Mouse (Mus musculus) liver, embryonic 11.5 days (tissue): Measurements from ENCODE around the gene Sephs1. TPM values are rescaled to one million over a fixed set of nuclear protein-coding genes. Genes with fewer than 3 reads are reported as not detected.

Experiments
- ATAC-seq: fragments of 200-750 bp; cut with Nextera tagmentation; replicated peaks from 2 replicates; pipeline ENCODE4 v1.8.0; 2017; ENCODE audit warnings: moderate number of reproducible peaks, mild to moderate bottlenecking, moderate TSS enrichment, moderate library complexity; ENCODE audit not compliant: low FRiP score
- DNase-seq: peaks from one replicate; pipeline ENCODE4 v3.0.0-alpha.2; 2017; ENCODE audit warnings: low spot score
- H3K27ac ChIP-seq: fragments of 300-500 bp; sonication (generic); 2 replicates; pipeline ENCODE4 v1.5.1; 2014; ENCODE audit warnings: mild to moderate bottlenecking, low read depth, low read length, control low read depth
- H3K27me3 ChIP-seq: fragments of 300-500 bp; sonication (generic); replicated peaks from 2 replicates; pipeline ENCODE4 v1.6.1; 2014; ENCODE audit warnings: low read length, mixed read lengths; ENCODE audit not compliant: control insufficient read depth, insufficient read depth
- H3K36me3 ChIP-seq: fragments of 300-500 bp; sonication (generic); 2 replicates; pipeline ENCODE4 v1.6.1; 2014; ENCODE audit warnings: mild to moderate bottlenecking, low read length, moderate library complexity, mixed read lengths; ENCODE audit not compliant: control insufficient read depth, insufficient read depth
- H3K4me1 ChIP-seq: fragments of 300-500 bp; sonication (generic); replicated peaks from 2 replicates; pipeline ENCODE4 v1.6.1; 2014; ENCODE audit warnings: low read length, mixed read lengths; ENCODE audit not compliant: control insufficient read depth, insufficient read depth
- H3K4me2 ChIP-seq: fragments of 300-500 bp; sonication (generic); 2 replicates; pipeline ENCODE4 v1.6.1; 2014; ENCODE audit warnings: mild to moderate bottlenecking, control low read depth, moderate library complexity
- H3K4me3 ChIP-seq: fragments of 300-500 bp; sonication (generic); 2 replicates; pipeline ENCODE4 v1.5.1; 2014; ENCODE audit warnings: low read depth, low read length, control low read depth
- H3K9ac ChIP-seq: fragments of 300-500 bp; sonication (generic); 2 replicates; pipeline ENCODE4 v1.6.1; 2014; ENCODE audit warnings: low read depth, low read length, control low read depth
- H3K9me3 ChIP-seq: fragments of 300-500 bp; sonication (generic); 2 replicates; pipeline ENCODE4 v1.6.1; 2016; ENCODE audit warnings: low read length, inconsistent platforms, mixed read lengths; ENCODE audit not compliant: control insufficient read depth
- WGBS: fragments of 180-500 bp; shearing (Covaris S2); extraction: QIAGEN DNeasy Blood & Tissue Kit; methylation state at CpG from one replicate; pipeline ENCODE4 v1.1.7; 2014; 5-methylcytosine and 5-hydroxymethylcytosine counted together
- polyA plus RNA-seq: library from polyadenylated mRNA; unstranded; fragments of >200 nt; fragmentation: Nextera tagmentation; extraction: Ambion mirVana; gene quantifications from 2 replicates; pipeline ENCODE4 v1.2.1, GENCODE M21; 2014

Gene Sephs1
- 65.3 and 71.2 TPM in 2 replicates for polyA plus RNA-seq

DNA sequence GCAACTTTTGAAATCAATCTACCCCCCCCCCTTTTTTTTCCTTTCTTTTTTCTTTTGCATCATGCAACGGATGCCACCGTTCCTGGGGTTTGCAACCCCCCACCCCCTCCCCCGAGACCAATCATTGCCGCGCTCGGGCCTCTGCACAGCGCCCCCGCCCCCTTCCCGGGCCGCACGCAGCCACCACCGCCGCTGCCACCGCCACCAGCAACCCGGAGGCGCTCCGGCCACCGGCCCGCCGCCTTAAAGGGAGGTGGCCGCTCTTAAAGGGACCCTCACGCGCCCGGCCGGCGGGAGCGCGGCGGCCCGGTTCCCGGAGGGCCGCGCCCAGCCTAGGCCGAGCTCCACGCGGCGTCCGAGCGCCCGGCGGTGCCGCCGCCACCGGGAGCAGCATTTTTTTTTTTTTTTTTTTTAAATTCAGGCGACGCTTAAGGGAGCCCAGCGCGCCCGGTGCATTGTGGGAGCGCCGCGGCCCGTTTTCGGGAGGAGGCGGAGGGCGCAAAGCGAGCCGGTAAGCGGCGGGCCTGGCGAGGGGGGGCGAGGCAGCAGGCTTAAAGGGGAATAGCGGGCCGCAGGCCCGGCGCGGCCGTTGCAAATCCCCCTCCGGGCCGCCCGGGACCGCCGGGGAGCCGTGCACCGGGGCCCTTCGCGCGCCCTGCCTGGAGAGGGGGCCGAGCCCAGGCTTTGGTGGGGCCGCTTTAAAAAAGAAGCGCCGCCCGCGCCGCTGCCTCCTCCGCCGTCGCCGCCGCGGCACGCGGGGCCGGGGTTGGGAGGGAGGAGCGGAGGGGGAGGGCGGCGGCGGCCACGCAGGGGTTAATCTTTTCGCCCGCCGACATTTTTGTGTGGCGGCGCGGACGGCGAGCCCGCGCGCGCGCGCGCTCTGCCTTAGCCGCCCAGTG is at the start of gene Sephs1:
Sephs1 (plus strand) TSS at position 215 of the 899 bp plus-strand sequence.
- Histone ChIP-seq H3K4me2 (peak within 1 kb of the TSS; percentile 87), H3K36me3 (peaks cover 7% of the 10 kb centered on the region), H3K27me3 (no peaks in the 10 kb centered on the region), H3K9ac (peak within 1 kb of the TSS; percentile 97), H3K27ac (peak within 1 kb of the TSS; percentile 94), H3K9me3 (no peaks in the 10 kb centered on the region), H3K4me1 (peaks cover 13% of the 10 kb centered on the region; the same call in 1 of the 2 replicates), H3K4me3 (peak within 1 kb of the TSS; percentile 89)
- DNase-seq (peak; percentile 87), ATAC-seq (peak; percentile 85)
- under 1% methylated on average over 92 of the region's 115 CpGs for WGBS

DNA sequence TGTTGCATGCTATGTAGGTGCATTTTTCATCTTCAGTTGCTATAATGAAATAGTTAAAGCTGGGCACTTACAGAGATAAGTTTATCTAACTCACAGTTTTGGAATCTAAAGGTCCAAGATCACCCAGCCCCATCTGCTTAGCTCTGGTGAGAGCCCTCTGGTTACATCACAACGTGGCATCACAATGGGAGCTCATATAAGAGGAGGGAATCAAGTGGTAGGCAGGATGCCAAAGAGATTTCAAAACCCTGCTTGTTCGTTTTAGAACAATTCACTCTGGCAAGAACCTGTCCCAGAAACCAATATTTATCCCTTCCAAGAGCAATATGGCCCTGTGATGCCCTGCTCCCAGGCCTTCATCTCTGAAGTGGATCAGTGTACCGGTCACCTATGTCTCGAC is 49.2 kb upstream of the Sephs1 start:
- no peaks in the 10 kb centered on the region; the same call in 1 of the 2 replicates for H3K4me1 ChIP-seq
- 67% methylated on average over 4 of the region's 4 CpGs for WGBS

GRCm38 (mm10) chr2:4849449-4849848 is 31.9 kb upstream of the Sephs1 start:
- no peak overlapping the region for H3K9ac ChIP-seq
- H3K27me3 ChIP-seq = no peaks in the 10 kb centered on the region
- 88% methylated on average over 2 of the region's 2 CpGs for WGBS
- no peak for DNase-seq
- H3K9me3 ChIP-seq = no peaks in the 10 kb centered on the region
- no peak for ATAC-seq
- H3K36me3 ChIP-seq = no peaks in the 10 kb centered on the region
- H3K4me3 ChIP-seq = no peak overlapping the region
- H3K27ac ChIP-seq = no peak overlapping the region
- no peaks in the 10 kb centered on the region for H3K4me1 ChIP-seq
- H3K4me2 ChIP-seq = no peak overlapping the region

More for the DNA sequence above, 49.2 kb upstream of the Sephs1 start:
- no peak overlapping the region for H3K27ac ChIP-seq
- ATAC-seq = no peak
- H3K9ac ChIP-seq = no peak overlapping the region
- H3K9me3 ChIP-seq = no peaks in the 10 kb centered on the region
- H3K36me3 ChIP-seq = no peaks in the 10 kb centered on the region
- no peak overlapping the region for H3K4me2 ChIP-seq
- no peaks in the 10 kb centered on the region for H3K27me3 ChIP-seq
- DNase-seq = no peak
- no peak overlapping the region for H3K4me3 ChIP-seq

- H3K4me2 ChIP-seq = no peak overlapping the region
- H3K4me1 ChIP-seq = no peaks in the 10 kb centered on the region
- H3K9ac ChIP-seq = no peak overlapping the region
- H3K4me3 ChIP-seq = no peak overlapping the region
- no peaks in the 10 kb centered on the region for H3K27me3 ChIP-seq
- H3K9me3 ChIP-seq = no peaks in the 10 kb centered on the region
- no peak for DNase-seq
- H3K27ac ChIP-seq = no peak overlapping the region
- ATAC-seq = no peak
- H3K36me3 ChIP-seq = no peaks in the 10 kb centered on the region
- 70% methylated on average over 5 of the region's 5 CpGs for WGBS
Measured at GRCm38 (mm10) chr2:4857186-4857585, 24.2 kb upstream of the Sephs1 start.

DNA sequence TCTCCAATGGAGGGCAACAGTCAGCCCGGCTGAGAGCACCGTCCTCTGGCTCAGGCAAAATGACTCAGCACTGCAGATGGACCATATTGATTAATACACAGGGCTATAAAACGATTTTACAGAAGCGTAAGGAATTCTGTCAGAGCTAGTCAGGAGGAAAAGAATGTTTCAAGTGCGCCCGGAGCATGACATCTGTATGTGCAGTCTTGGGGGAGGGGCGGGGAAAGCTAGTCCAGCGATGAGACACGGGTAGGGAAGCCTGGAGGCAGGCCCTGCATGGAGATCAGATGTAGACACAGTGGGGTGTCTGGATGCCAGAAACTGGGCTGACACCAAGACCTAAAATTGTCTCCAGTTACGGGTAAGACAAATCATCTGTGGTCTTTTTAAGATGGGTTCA is 23.2 kb upstream of the Sephs1 start:
- WGBS = 76% methylated on average over 10 of the region's 10 CpGs
- no peak for ATAC-seq
- DNase-seq = no peak

GRCm38 (mm10) chr2:4864008-4864816 is 17.2 kb upstream of the Sephs1 start:
- H3K4me2 ChIP-seq = no peak overlapping the region
- H3K27me3 ChIP-seq = no peaks in the 10 kb centered on the region
- no peaks in the 10 kb centered on the region for H3K36me3 ChIP-seq
- H3K4me1 ChIP-seq = no peaks in the 10 kb centered on the region
- DNase-seq (peak; percentile 55), ATAC-seq (peak; percentile 49; the same call in 1 of the 2 replicates)
- no peak overlapping the region for H3K9ac ChIP-seq
- H3K27ac ChIP-seq = no peak overlapping the region
- WGBS = 45% methylated on average over 7 of the region's 7 CpGs
- H3K9me3 ChIP-seq = no peaks in the 10 kb centered on the region
- H3K4me3 ChIP-seq = no peak overlapping the region

More for the DNA sequence above, 23.2 kb upstream of the Sephs1 start:
- Histone ChIP-seq H3K9me3 (no peaks in the 10 kb centered on the region), H3K4me1 (no peaks in the 10 kb centered on the region), H3K27ac (no peak overlapping the region), H3K36me3 (no peaks in the 10 kb centered on the region), H3K9ac (no peak overlapping the region), H3K4me2 (no peak overlapping the region), H3K27me3 (no peaks in the 10 kb centered on the region), H3K4me3 (no peak overlapping the region)

GRCm38 (mm10) chr2:4864817-4865296 is 16.5 kb upstream of the Sephs1 start:
- no peak for DNase-seq
- Histone ChIP-seq H3K4me3 (no peak overlapping the region), H3K9me3 (no peaks in the 10 kb centered on the region), H3K9ac (no peak overlapping the region), H3K27me3 (no peaks in the 10 kb centered on the region), H3K27ac (no peak overlapping the region), H3K4me2 (no peak overlapping the region), H3K36me3 (no peaks in the 10 kb centered on the region), H3K4me1 (no peaks in the 10 kb centered on the region)
- no peak for ATAC-seq
- WGBS = 47% methylated on average over 9 of the region's 9 CpGs

- H3K27me3 ChIP-seq = no peaks in the 10 kb centered on the region
- H3K4me2 ChIP-seq = no peak overlapping the region
- H3K4me3 ChIP-seq = no peak overlapping the region
- DNase-seq = no peak
- H3K36me3 ChIP-seq = no peaks in the 10 kb centered on the region
- no peaks in the 10 kb centered on the region for H3K4me1 ChIP-seq
- no peaks in the 10 kb centered on the region for H3K9me3 ChIP-seq
- no peak for ATAC-seq
- H3K27ac ChIP-seq = no peak overlapping the region
- 69% methylated on average over 12 of the region's 12 CpGs for WGBS
- H3K9ac ChIP-seq = no peak overlapping the region
Measured at GRCm38 (mm10) chr2:4868028-4868725, 13.2 kb upstream of the Sephs1 start.
